Mouse (Mus musculus) gastrocnemius, postnatal 36 days (tissue): ENCODE measurements around the gene Adgrb3. TPM values are rescaled to one million over a fixed set of nuclear protein-coding genes. Genes with fewer than 3 reads are reported as not detected.

Experiments
- DNase-seq, 2 experiments: peaks; one replicate each; pipeline ENCODE4 v3.0.0; 2022
- intact Hi-C: fragments of 180-260 bp; cut with DNase I; formaldehyde crosslinking; loops from one replicate; pipeline ENCODE4 v1.15.1; 2025
- total RNA-seq, 2 experiments: library from RNA; stranded (reverse); gene quantifications; 2 replicates each; pipeline ENCODE4 v1.2.3; 2021

Gene Adgrb3
- total RNA-seq, 2 experiments from 2014 or later: 0.05 TPM

- no peak for DNase-seq
- intact Hi-C loops: no loop called here
Observed at GRCm38 (mm10) chr1:25344876-25345275, 484.6 kb downstream of the Adgrb3 start.

DNA sequence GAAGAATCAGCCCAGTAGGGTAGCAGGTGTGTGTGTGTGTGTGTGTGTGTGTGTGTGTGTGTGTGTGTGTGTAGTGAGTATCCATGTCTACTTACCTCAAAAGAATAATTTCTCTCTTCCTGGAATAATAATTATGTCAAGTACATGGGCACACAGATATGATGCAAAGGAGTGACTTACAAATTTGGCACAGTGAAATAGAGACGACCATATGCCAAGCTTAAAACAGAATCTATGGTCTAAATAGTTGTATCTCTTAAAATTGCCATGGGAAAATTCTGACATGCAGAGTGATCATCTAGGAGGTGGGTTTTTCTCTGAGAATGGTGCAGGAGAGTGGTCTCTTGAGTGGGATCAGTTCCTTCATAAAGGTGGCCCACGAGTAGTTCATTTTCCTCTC lies 504.1 kb downstream of the Adgrb3 start:
- intact Hi-C loops: no loop called here
- DNase-seq: no peak

GRCm38 (mm10) chr1:25317142-25317541 lies 512.4 kb downstream of the Adgrb3 start:
- DNase-seq: no peak
- intact Hi-C loops: no loop called here

GRCm38 (mm10) chr1:25312344-25312743 lies 517.2 kb downstream of the Adgrb3 start:
- no peak for DNase-seq
- intact Hi-C loops: no loop called here

GRCm38 (mm10) chr1:25310066-25310465 lies 519.4 kb downstream of the Adgrb3 start:
- DNase-seq: no peak
- intact Hi-C loops: no loop called here

- no peak for DNase-seq
- intact Hi-C loops: no loop called here
Observed at GRCm38 (mm10) chr1:25281471-25281870, 548.0 kb downstream of the Adgrb3 start.

DNA sequence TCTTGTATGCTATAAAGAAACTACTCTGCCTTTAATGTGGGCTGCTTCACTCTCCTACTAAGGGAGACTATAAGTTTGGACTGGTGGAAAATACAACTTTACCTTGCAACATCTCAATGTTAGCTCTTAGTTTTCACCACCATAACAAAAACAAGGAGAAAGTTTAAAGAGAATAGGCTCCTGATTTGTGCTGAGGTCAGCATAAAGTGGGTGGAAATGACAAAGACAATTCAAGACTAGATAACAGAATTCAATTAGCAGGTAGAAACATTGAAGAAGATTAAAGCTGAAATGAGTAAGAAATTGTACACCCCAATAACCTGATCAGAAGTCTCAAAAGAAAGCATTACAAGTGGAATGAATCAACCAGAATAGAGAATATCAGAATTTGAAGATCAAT lies 578.9 kb downstream of the Adgrb3 start:
- DNase-seq: no peak
- intact Hi-C loops: no loop called here

DNA sequence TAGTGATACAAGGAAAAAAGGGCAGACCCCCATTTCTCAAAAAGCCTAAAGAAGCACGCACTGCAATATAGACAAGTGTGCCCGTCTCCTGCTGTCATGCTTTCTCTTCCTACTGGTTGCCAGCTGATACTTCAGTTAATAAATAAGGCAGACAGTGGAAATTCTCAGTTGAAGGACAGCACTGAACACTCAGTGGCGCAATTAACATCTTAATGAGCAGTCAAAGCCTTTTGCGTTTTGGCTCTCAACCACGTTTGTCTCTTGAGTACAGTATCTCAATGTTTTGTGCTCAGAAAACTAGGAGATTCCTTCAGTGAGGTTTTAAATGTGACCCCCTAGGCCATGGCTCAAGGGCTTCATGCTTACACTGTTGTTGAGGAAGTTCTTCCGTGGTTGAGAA lies 587.1 kb downstream of the Adgrb3 start:
- intact Hi-C loops: no loop called here
- DNase-seq: no peak

- DNase-seq: no peak
- intact Hi-C loops: no loop called here
Observed at GRCm38 (mm10) chr1:25229245-25229750, 600.2 kb downstream of the Adgrb3 start.

GRCm38 (mm10) chr1:25228381-25229244 lies 600.9 kb downstream of the Adgrb3 start:
- DNase-seq: peak in 1 of 2 experiments; percentile 26
- intact Hi-C loops: no loop called here

- intact Hi-C loops: no loop called here
- DNase-seq: no peak
Observed at GRCm38 (mm10) chr1:25227880-25228279, 601.6 kb downstream of the Adgrb3 start.

- DNase-seq: no peak
- intact Hi-C loops: no loop called here
Observed at GRCm38 (mm10) chr1:25204636-25205035, 624.9 kb downstream of the Adgrb3 start.

- intact Hi-C loops: no loop called here
- DNase-seq: no peak
Observed at GRCm38 (mm10) chr1:25199392-25199791, 630.1 kb downstream of the Adgrb3 start.

- intact Hi-C loops: no loop called here
- DNase-seq: no peak
Observed at GRCm38 (mm10) chr1:25191986-25192385, 637.5 kb downstream of the Adgrb3 start.

- no peak for DNase-seq
- intact Hi-C loops: no loop called here
Observed at GRCm38 (mm10) chr1:25189261-25189660, 640.2 kb downstream of the Adgrb3 start.

DNA sequence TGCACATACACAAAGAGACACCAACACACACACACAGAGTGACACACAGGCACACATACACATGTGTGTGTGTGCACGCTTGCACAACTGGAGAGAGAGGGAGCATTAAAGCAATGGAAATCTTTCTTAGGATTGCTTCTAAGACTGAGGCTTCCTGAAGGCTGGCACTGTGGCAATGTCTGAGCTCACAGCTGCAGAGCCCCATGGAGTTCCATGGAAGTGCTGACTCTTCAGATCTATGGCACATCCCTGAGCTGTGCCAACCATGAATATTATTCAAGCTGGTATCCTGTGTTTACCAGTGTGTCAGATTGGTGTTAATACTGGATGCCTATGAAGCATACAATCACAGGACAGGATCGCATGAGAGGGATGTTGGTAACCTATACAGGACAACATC lies 643.6 kb downstream of the Adgrb3 start:
- intact Hi-C loops: no loop called here
- DNase-seq: no peak

DNA sequence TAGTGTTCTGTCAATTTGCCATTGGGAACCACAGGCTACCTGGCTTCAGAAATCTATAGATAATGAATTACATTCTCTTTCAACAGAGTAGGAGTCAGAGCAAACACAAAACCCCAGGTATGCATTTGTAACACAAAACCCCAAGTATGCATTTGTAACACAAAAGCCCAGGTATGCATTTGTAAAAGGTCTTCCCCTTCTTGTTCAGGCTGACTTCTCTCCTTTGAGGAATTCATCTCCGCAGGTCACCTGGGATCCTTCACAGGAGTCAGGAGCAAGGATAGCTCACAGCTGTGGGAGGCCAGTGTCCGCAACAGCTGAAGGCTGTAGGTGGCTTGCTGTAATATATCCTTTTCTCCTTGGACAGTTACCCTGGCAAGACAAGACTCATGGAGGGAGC lies 647.6 kb downstream of the Adgrb3 start:
- intact Hi-C loops: no loop called here
- DNase-seq: no peak

DNA sequence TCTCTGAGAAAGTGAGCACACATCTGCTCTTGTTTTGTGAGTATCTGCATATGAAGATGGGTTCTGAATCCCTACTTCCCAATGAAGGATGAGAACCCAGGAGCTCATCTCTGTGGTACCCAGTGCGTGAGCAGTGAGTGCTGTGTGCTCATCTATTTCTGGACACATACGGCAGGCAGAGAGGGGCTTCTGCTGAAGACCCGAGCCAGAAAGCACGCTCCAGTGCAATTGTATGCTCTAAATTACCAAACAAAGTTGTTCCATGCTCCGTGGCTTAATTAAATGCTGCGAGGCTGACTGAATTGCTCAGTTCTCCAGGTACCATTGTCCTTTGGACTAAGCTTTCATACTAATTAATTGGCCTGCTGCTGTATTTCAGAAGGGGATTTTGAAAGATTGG lies 648.9 kb downstream of the Adgrb3 start:
- no peak for DNase-seq
- intact Hi-C loops: no loop called here

DNA sequence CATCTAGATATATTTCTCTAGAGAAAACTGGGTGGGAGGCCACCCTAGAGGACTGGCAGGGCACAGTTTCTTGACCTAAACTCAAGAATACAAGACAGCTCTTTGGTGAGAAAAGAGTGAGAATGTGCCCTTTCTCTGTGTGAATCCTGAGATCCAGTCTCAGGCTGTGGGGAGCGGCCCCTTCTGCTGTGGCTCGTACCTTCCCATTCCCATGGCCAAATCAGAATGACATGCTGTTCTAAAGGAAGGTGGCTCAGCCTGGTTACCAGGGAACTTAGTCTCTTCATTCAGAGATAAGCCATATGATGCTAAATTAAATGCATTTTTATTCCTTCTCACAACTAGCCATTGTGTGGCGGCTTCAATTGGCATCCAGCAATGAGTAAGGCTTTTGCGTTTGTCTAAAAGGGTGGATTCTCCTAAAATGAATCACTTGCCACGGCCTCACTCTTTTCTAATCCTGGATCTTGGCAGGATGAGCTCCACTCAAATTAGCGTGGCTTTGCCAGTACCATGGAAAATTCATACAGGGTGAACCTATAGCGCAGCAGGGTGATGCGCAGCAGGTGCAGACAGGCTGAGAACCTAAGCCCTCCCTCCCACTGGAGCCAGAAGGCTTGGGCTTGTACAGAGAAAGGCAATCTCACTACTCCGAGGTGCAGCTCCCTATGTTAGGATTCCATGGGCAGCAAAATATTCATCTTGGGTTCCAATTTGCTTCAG lies 649.5 kb downstream of the Adgrb3 start:
- intact Hi-C loops: no loop called here
- DNase-seq: no peak

- DNase-seq: no peak
- intact Hi-C loops: no loop called here
Observed at GRCm38 (mm10) chr1:25178347-25179130, 651.0 kb downstream of the Adgrb3 start.

DNA sequence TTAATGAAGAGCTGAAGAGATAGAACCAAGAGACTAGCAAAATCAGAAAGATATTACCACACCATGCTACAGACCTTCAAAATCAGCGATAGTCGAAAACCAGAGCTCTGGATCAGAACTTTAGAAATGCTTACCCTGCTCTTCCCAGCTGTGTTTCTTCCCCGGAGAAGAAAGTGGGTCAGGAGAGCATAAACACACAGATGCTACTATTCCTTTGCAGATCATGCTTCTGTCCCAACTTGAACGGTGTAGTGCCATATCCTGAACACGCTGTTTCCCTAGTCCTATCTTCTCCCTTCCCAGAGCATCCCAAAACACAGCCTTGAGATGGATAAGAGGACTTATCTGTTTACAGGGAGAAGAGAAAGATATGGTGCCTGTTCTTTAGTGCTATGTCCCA lies 662.4 kb downstream of the Adgrb3 start:
- DNase-seq: no peak
- intact Hi-C loops: no loop called here
